Mouse (Mus musculus) T-cell, adult 66 days (primary cell): ENCODE results near the gene Lig3. TPM values are rescaled to one million over a fixed set of nuclear protein-coding genes. Genes with fewer than 3 reads are reported as not detected.

ENCODE experiments used
- total RNA-seq, 2 experiments: library from RNA; stranded (reverse); gene quantifications; 3 replicates in 1 of 2; 4 replicates in 1 of 2; pipeline ENCODE4 v1.2.4; 2023

Lig3 gene
- 10 to 100 TPM; 40.2 to 40.4 TPM for total RNA-seq

DNA sequence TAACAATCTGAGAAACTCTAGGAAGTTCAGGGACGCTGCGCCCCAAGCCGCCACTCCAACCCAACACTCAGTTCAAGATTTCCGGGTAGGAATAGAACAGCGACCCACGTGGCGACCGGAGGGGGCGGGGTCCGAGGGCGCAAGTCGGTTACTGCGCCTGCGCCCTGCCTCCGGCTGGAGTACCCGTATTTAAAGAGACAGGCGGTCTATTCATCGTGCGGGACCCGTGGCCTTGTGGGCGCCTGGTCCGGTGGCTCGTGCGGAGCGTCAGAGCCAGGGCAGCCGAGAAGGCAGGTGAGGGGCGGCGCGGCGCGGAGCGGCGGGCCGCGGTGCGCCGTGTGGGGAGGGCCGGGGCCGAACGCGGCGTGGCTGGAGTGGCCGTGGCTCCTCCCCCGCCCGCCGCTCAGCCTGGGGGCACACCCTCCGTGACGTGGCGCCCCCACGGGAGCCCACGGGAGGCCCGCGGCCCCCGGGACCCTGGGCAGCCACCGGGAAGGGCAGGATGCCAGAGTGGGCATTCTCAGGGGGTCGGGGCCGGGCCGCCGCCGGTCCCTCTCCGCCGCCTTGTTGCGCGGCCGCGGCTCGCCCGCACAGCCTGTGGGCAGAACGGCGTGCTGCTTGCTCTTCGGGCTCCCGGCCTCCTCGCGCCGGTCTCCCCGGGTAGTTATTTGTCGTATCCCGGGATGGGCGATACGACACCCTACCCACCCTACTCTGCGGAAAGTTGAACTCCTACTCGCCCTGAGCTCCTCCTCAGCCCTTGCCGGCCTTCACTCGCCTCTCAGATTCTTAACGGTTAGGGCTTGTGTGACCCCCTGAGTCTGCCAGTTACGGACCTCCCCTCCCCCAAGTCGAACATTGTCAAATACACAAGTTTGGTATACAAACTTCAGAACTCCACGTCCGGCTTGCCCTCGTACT is at the start of gene Lig3:
Gene Lig3, plus strand, starts transcription at position 126 of the 921 bp plus-strand sequence.

DNA sequence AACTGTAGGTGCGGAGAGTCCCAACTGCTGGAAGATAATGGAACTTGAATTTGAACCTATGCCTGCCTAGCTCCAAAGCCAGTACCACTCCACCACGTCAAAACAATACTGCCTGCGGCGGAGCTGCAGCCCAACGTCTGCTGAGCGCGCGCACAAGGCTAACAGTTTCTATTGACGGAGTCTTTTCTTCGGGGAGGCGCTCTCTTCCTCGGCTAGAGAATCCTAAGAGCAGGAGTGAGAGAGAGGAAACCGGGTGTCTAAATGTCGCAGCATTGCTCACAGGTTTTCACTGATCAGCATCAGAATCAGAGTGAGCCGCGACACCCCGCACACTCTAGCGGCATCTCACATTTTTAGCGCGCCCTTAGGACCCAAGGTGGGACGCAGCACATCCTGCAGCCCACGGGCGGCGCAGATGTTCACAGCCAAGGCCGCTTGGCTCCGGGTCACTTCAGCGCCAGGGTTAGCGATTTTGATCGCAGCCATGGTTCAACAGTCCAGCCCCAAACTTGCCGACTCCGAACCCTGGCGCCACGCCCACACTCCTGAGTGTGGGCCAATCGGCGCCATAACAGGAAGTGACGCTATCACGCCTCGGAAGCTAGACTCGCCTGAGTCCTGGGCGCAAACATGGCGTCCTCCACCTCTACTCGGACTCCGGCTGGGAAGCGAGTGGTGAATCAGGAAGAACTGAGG is 17.0 kb upstream of the Lig3 start, which contains the start of the genes Cct6b and Zfp830:
Gene Cct6b, minus strand, starts transcription at position 580 of the 696 bp plus-strand sequence.
Gene Zfp830, plus strand, starts transcription at position 604 of the 696 bp plus-strand sequence.

Other genes with a start within 250 kb of the Lig3 start
- gene Cct6b, start 16.8 kb upstream of the Lig3 start, total RNA-seq, result under 1 TPM; 0.50 to 0.67 TPM
- 10 to 100 TPM; 42.7 to 45.4 TPM for gene Zfp830, start 16.8 kb upstream of the Lig3 start, total RNA-seq
- gene Rffl, start 90.1 kb downstream of the Lig3 start, total RNA-seq, result 10 to 100 TPM; 17.9 to 22.8 TPM
- 10 to 100 TPM; 15.5 to 23.2 TPM for gene Rad51d, start 109.5 kb downstream of the Lig3 start, total RNA-seq
- not detected for gene Fndc8, start 111.0 kb downstream of the Lig3 start, total RNA-seq
- gene Nle1, start 127.3 kb downstream of the Lig3 start, total RNA-seq, result 100 to 1,000 TPM in 1 of 2 experiments, 10 to 100 TPM in 1; 93.7 to 101 TPM
- gene Unc45b, start 129.4 kb downstream of the Lig3 start, total RNA-seq, result not detected
- gene Slfn5, start 170.2 kb downstream of the Lig3 start, total RNA-seq, result 10 to 100 TPM; 58.9 to 70.8 TPM
- gene Slfn9, start 210.7 kb downstream of the Lig3 start, total RNA-seq, result 10 to 100 TPM; 22.4 to 23.2 TPM
- gene Slfn8, start 239.7 kb downstream of the Lig3 start, total RNA-seq, result 10 to 100 TPM; 55.0 to 55.9 TPM